36 mouse cellular contexts compared by ENCODE assay signal in the genomic region with DNA sequence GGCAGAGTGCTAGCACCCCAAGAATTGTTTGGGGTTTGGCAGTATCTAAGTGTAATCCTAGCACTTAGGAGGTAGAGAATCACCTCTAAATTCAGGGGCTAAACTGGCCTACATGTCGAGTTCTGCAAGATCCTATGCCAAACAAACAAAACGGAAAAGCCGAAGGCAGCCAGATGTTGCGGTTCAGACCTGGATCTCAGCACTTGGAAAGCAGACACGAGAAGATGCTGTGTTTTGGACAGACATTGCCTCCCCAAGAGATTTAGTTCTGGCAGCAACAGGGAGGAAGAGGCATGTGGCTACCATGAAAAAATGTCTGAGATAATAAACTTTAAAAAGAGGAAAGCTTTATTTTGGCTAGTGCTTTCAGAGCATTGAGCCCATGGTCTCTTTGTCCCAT. TPM values are rescaled to one million over a fixed set of nuclear protein-coding genes. Genes with fewer than 3 reads are reported as not detected.
DNase-seq lines count a peak whose midpoint lies in the region; ATAC-seq and TF ChIP-seq lines count a peak whose summit lies in the region.
"Had no signal": no experiment of that assay in that cellular context is flagged by ENCODE, and none has a peak within 500 bp of the region (broad histone marks: within the 10 kb centered on the region; RNA-seq: fewer than 3 reads in every experiment).

No protein-coding gene starts in this region.

- ATAC-seq in intestine, embryonic 14.5 days (replicated peaks; ENCODE audit: low FRiP score, low TSS enrichment, low read depth): 0 out of 2 replicates have a peak, but pooled peaks have one; percentile 14
- ATAC-seq in intestine, embryonic 15.5 days: no peak; the same call in 1 of the 2 replicates
- no peak for ATAC-seq in stomach, postnatal 0 days (ENCODE audit: low FRiP score, low TSS enrichment)
- no peak for ATAC-seq in forebrain, embryonic 14.5 days
- ATAC-seq: forebrain, embryonic 13.5 days; midbrain, embryonic 13.5 days; Patski had no signal

- no peak overlapping the region for H3K4me2 ChIP-seq in intestine, embryonic 14.5 days (ENCODE audit: low read length)
- no peak overlapping the region for H3K4me2 ChIP-seq in intestine, embryonic 15.5 days (replicated peaks)
- no peak overlapping the region for H3K4me2 ChIP-seq in stomach, postnatal 0 days (replicated peaks; ENCODE audit: low read depth)
- no peak overlapping the region for H3K4me2 ChIP-seq in forebrain, embryonic 14.5 days (ENCODE audit: low read length)
- H3K4me2 ChIP-seq: embryonic facial prominence, embryonic 12.5 days; forebrain, embryonic 13.5 days; heart, embryonic 13.5 days; hindbrain, embryonic 14.5 days; midbrain, embryonic 13.5 days; stomach, embryonic 15.5 days had no signal

- intact Hi-C loops in gastrocnemius, adult 2 months (cut with DNase I): no loop called here
- intact Hi-C loops in gastrocnemius, postnatal 14 days (cut with DNase I; ENCODE audit: low total_unique reads): no loop called here

- peaks cover 46% of the 10 kb centered on the region for H3K36me3 ChIP-seq in intestine, embryonic 14.5 days (ENCODE audit: control insufficient read depth, insufficient read depth, low read length)
- H3K36me3 ChIP-seq in intestine, embryonic 15.5 days: peaks cover 14% of the 10 kb centered on the region
- H3K36me3 ChIP-seq in stomach, postnatal 0 days (ENCODE audit: control insufficient read depth, insufficient read depth, low read length): peaks cover 12% of the 10 kb centered on the region; the same call in 1 of the 2 replicates
- peaks cover 40% of the 10 kb centered on the region for H3K36me3 ChIP-seq in forebrain, embryonic 14.5 days (ENCODE audit: control insufficient read depth, insufficient read depth, low read length)

- H3K4me3 ChIP-seq in gastrocnemius, adult 2 months: no peak overlapping the region
- no peak overlapping the region for H3K4me3 ChIP-seq in intestine, embryonic 14.5 days (ENCODE audit: low read depth, low read length)
- no peak overlapping the region for H3K4me3 ChIP-seq in intestine, embryonic 15.5 days (replicated peaks)
- H3K4me3 ChIP-seq in brown adipose tissue, adult 24 weeks (ENCODE audit: insufficient read depth, low read depth, low read length): no peak overlapping the region
- H3K4me3 ChIP-seq in stomach, postnatal 0 days (ENCODE audit: low read depth, low read length): no peak overlapping the region
- no peak overlapping the region for H3K4me3 ChIP-seq in forebrain, embryonic 14.5 days (ENCODE audit: low read depth, low read length)
- H3K4me3 ChIP-seq: embryonic facial prominence, embryonic 12.5 days; forebrain, embryonic 13.5 days; heart, embryonic 13.5 days; layer of hippocampus, adult 2 months; megakaryocyte, embryonic 14.5 days; midbrain, embryonic 13.5 days; stomach, embryonic 15.5 days had no signal

- no peak overlapping the region for H3K9ac ChIP-seq in intestine, embryonic 14.5 days (ENCODE audit: low read length)
- H3K9ac ChIP-seq in intestine, embryonic 15.5 days: no peak overlapping the region
- H3K9ac ChIP-seq in stomach, postnatal 0 days (ENCODE audit: low read length): no peak overlapping the region
- H3K9ac ChIP-seq in forebrain, embryonic 14.5 days (ENCODE audit: low read length): no peak overlapping the region
- H3K9ac ChIP-seq: embryonic facial prominence, embryonic 12.5 days; forebrain, embryonic 13.5 days; heart, embryonic 13.5 days; hindbrain, embryonic 14.5 days; midbrain, embryonic 13.5 days; stomach, embryonic 15.5 days had no signal

- no peak for TF ChIP-seq CTCF in gastrocnemius, adult 2 months (IDR thresholded peaks at IDR 0.05)
- no peak for TF ChIP-seq CTCF in stomach, postnatal 0 days (IDR thresholded peaks at IDR 0.05; ENCODE audit: low read depth)

- TF ChIP-seq EP300 in stomach, postnatal 0 days (optimal IDR thresholded peaks at IDR 0.05): no peak

- H3K4me1 ChIP-seq in intestine, embryonic 14.5 days (replicated peaks; ENCODE audit: control insufficient read depth, insufficient read depth, low read length): no peaks in the 10 kb centered on the region
- H3K4me1 ChIP-seq in intestine, embryonic 15.5 days (replicated peaks): no peaks in the 10 kb centered on the region
- peaks cover 6% of the 10 kb centered on the region; the same call in 1 of the 2 replicates for H3K4me1 ChIP-seq in brown adipose tissue, adult 24 weeks (ENCODE audit: control insufficient read depth, insufficient read depth, insufficient read length, low read length)
- H3K4me1 ChIP-seq in stomach, postnatal 0 days (replicated peaks; ENCODE audit: control insufficient read depth, insufficient read depth): no peaks in the 10 kb centered on the region
- no peaks in the 10 kb centered on the region for H3K4me1 ChIP-seq in forebrain, embryonic 14.5 days (ENCODE audit: control insufficient read depth, insufficient read depth, low read length)
- H3K4me1 ChIP-seq: embryonic facial prominence, embryonic 12.5 days; forebrain, embryonic 13.5 days; heart, embryonic 13.5 days; midbrain, embryonic 13.5 days; stomach, embryonic 15.5 days had no signal

- no peaks in the 10 kb centered on the region for H3K9me3 ChIP-seq in intestine, embryonic 14.5 days (ENCODE audit: control insufficient read depth, low read length)
- no peaks in the 10 kb centered on the region for H3K9me3 ChIP-seq in intestine, embryonic 15.5 days
- no peaks in the 10 kb centered on the region for H3K9me3 ChIP-seq in stomach, postnatal 0 days (ENCODE audit: control insufficient read depth, low read length)
- 0 out of 2 replicates have a peak, but pooled peaks cover 3% of the 10 kb centered on the region for H3K9me3 ChIP-seq in forebrain, embryonic 14.5 days (replicated peaks; ENCODE audit: control insufficient read depth, low read length)
- H3K9me3 ChIP-seq: embryonic facial prominence, embryonic 12.5 days; forebrain, embryonic 13.5 days; heart, embryonic 13.5 days; megakaryocyte, embryonic 14.5 days; midbrain, embryonic 13.5 days; stomach, embryonic 15.5 days had no signal

- peak overlapping the region; percentile 54 for H3K27ac ChIP-seq in gastrocnemius, adult 2 months
- H3K27ac ChIP-seq in intestine, embryonic 14.5 days (ENCODE audit: low read depth): no peak overlapping the region
- H3K27ac ChIP-seq in intestine, embryonic 15.5 days: no peak overlapping the region
- H3K27ac ChIP-seq in brown adipose tissue, adult 24 weeks (replicated peaks; ENCODE audit: low read depth, low read length): peak overlapping the region; percentile 64
- no peak overlapping the region for H3K27ac ChIP-seq in stomach, postnatal 0 days (replicated peaks)
- H3K27ac ChIP-seq in forebrain, embryonic 14.5 days (ENCODE audit: low read depth, low read length): no peak overlapping the region
- H3K27ac ChIP-seq: embryonic facial prominence, embryonic 12.5 days; forebrain, embryonic 13.5 days; heart, embryonic 13.5 days; hindbrain, embryonic 14.5 days; layer of hippocampus, adult 2 months; midbrain, embryonic 13.5 days; stomach, embryonic 15.5 days had no signal

- peak; percentile 30 for DNase-seq in gastrocnemius, adult 2 months
- DNase-seq in gastrocnemius, postnatal 14 days: no peak
- DNase-seq in intestine, embryonic 14.5 days (ENCODE audit: low spot score): no peak
- no peak for DNase-seq in stomach, postnatal 0 days (ENCODE audit: low spot score)
- no peak for DNase-seq in forebrain, embryonic 14.5 days (ENCODE audit: low spot score)
- DNase-seq: adrenal gland, postnatal 36 days; cerebellum, adult 18-20 months; cerebellum, postnatal 14 days; heart, postnatal 4 days; kidney, adult 8-10 months; kidney, postnatal 14 days; layer of hippocampus, postnatal 36 days; lung, postnatal 10 days; right cerebral cortex, postnatal 14 days; thymus, adult 2 months; thymus, postnatal 4 days had no signal

- WGBS in intestine, embryonic 14.5 days: 80% methylated on average over 5 of the region's 5 CpGs
- 78% methylated on average over 5 of the region's 5 CpGs for WGBS in intestine, embryonic 15.5 days
- WGBS in stomach, postnatal 0 days: 55% methylated on average over 5 of the region's 5 CpGs
- 84% methylated on average over 5 of the region's 5 CpGs for WGBS in forebrain, embryonic 14.5 days

- H3K27me3 ChIP-seq in intestine, embryonic 14.5 days (replicated peaks; ENCODE audit: control insufficient read depth, insufficient read depth, low read length): no peaks in the 10 kb centered on the region
- H3K27me3 ChIP-seq in intestine, embryonic 15.5 days (replicated peaks): no peaks in the 10 kb centered on the region
- H3K27me3 ChIP-seq in stomach, postnatal 0 days (ENCODE audit: control insufficient read depth, insufficient read depth, low read length): no peaks in the 10 kb centered on the region
- no peaks in the 10 kb centered on the region for H3K27me3 ChIP-seq in forebrain, embryonic 14.5 days (replicated peaks; ENCODE audit: control insufficient read depth, insufficient read depth, low read length)
- H3K27me3 ChIP-seq: embryonic facial prominence, embryonic 12.5 days; forebrain, embryonic 13.5 days; heart, embryonic 13.5 days; megakaryocyte, embryonic 14.5 days; midbrain, embryonic 13.5 days; Patski; stomach, embryonic 15.5 days had no signal

RNA-seq across cellular contexts. Expression of gene Prpf38b, which starts 10.8 kb away (rescaled TPM):
- total RNA-seq in gastrocnemius, adult 2 months (2021): 10 to 100 TPM; 17.6 to 18.7 TPM
- total RNA-seq in gastrocnemius, postnatal 14 days (2021): 10 to 100 TPM; 18.6 to 19.5 TPM
- 57.0 and 66.0 TPM in 2 replicates for polyA plus RNA-seq in intestine, embryonic 14.5 days (2014; fragmentation: Nextera tagmentation; extraction: Ambion mirVana)
- 74.4 and 79.3 TPM in 2 replicates for polyA plus RNA-seq in intestine, embryonic 15.5 days (2015; fragmentation: Nextera tagmentation; extraction: Ambion mirVana)
- 35.9 and 75.7 TPM in 2 replicates for polyA plus RNA-seq in brown adipose tissue, adult 24 weeks (2012; ENCODE audit: insufficient read depth, insufficient read length, missing spikeins)
- 26.1 and 31.1 TPM in 2 replicates for polyA plus RNA-seq in stomach, postnatal 0 days (2015; fragmentation: Nextera tagmentation; extraction: Ambion mirVana)
- 33.9 and 42.6 TPM in 2 replicates for polyA plus RNA-seq in forebrain, embryonic 14.5 days (2014; fragmentation: Nextera tagmentation; extraction: Ambion mirVana)

RNA-seq across cellular contexts. Expression of gene Fndc7, which starts 10.9 kb away (rescaled TPM):
- total RNA-seq in gastrocnemius, adult 2 months (2021): under 1 TPM in 1 of 2 experiments, not detected in 1; 0.06 TPM
- total RNA-seq in gastrocnemius, postnatal 14 days (2021): under 1 TPM in 1 of 2 experiments, not detected in 1; 0.08 TPM
- 0.09 and 0.19 TPM in 2 replicates for polyA plus RNA-seq in intestine, embryonic 14.5 days (2014; fragmentation: Nextera tagmentation; extraction: Ambion mirVana)
- 0.05 and 0.14 TPM in 2 replicates for polyA plus RNA-seq in intestine, embryonic 15.5 days (2015; fragmentation: Nextera tagmentation; extraction: Ambion mirVana)
- polyA plus RNA-seq in brown adipose tissue, adult 24 weeks (2012; ENCODE audit: insufficient read depth, insufficient read length, missing spikeins): 0.38 TPM in 1 of 2 replicates, not detected in the other
- polyA plus RNA-seq in stomach, postnatal 0 days (2015; fragmentation: Nextera tagmentation; extraction: Ambion mirVana): 0.28 and 0.67 TPM in 2 replicates
- polyA plus RNA-seq in forebrain, embryonic 14.5 days (2014; fragmentation: Nextera tagmentation; extraction: Ambion mirVana): 0.07 TPM in 1 of 2 replicates, not detected in the other
- total RNA-seq: left cerebral cortex, postnatal 10 days; monocyte, adult 5-6 weeks had no signal
- polyA plus RNA-seq: forebrain, embryonic 13.5 days; hindbrain, embryonic 14.5 days; limb, embryonic 11.5 days; midbrain, embryonic 13.5 days; neural tube, embryonic 11.5 days had no signal

RNA-seq across cellular contexts. Expression of gene Henmt1, which starts 39.0 kb away (rescaled TPM):
- total RNA-seq in gastrocnemius, adult 2 months (2021): not detected
- total RNA-seq in gastrocnemius, postnatal 14 days (2021): not detected
- polyA plus RNA-seq in intestine, embryonic 14.5 days (2014; fragmentation: Nextera tagmentation; extraction: Ambion mirVana): 0.40 and 0.70 TPM in 2 replicates
- polyA plus RNA-seq in intestine, embryonic 15.5 days (2015; fragmentation: Nextera tagmentation; extraction: Ambion mirVana): 0.21 and 0.45 TPM in 2 replicates
- polyA plus RNA-seq in brown adipose tissue, adult 24 weeks (2012; ENCODE audit: insufficient read depth, insufficient read length, missing spikeins): not detected in 2 replicates
- polyA plus RNA-seq in stomach, postnatal 0 days (2015; fragmentation: Nextera tagmentation; extraction: Ambion mirVana): 0.15 and 0.25 TPM in 2 replicates
- polyA plus RNA-seq in forebrain, embryonic 14.5 days (2014; fragmentation: Nextera tagmentation; extraction: Ambion mirVana): 1.2 and 1.8 TPM in 2 replicates
- total RNA-seq: adrenal gland, adult 18-20 months; adrenal gland, postnatal 36 days; gastrocnemius, postnatal 4 days; heart, postnatal 4 days; liver, adult 2 months; monocyte, adult 5-6 weeks had no signal
- polyA plus RNA-seq: heart, embryonic 13.5 days; liver, adult 2 months had no signal

RNA-seq across cellular contexts. Expression of gene Gm9857, which starts 39.6 kb away (rescaled TPM):
- total RNA-seq in gastrocnemius, adult 2 months (2021): not detected
- total RNA-seq in gastrocnemius, postnatal 14 days (2021): not detected
- not detected in 2 replicates for polyA plus RNA-seq in intestine, embryonic 14.5 days (2014; fragmentation: Nextera tagmentation; extraction: Ambion mirVana)
- not detected in 2 replicates for polyA plus RNA-seq in intestine, embryonic 15.5 days (2015; fragmentation: Nextera tagmentation; extraction: Ambion mirVana)
- polyA plus RNA-seq in brown adipose tissue, adult 24 weeks (2012; ENCODE audit: insufficient read depth, insufficient read length, missing spikeins): not detected in 2 replicates
- not detected in 2 replicates for polyA plus RNA-seq in stomach, postnatal 0 days (2015; fragmentation: Nextera tagmentation; extraction: Ambion mirVana)
- polyA plus RNA-seq in forebrain, embryonic 14.5 days (2014; fragmentation: Nextera tagmentation; extraction: Ambion mirVana): not detected in 2 replicates
- total RNA-seq: adrenal gland, adult 18-20 months; adrenal gland, postnatal 36 days; gastrocnemius, postnatal 4 days; heart, postnatal 4 days; layer of hippocampus, adult 2 months; layer of hippocampus, postnatal 36 days; left cerebral cortex, postnatal 10 days; liver, adult 2 months; monocyte, adult 5-6 weeks had no signal
- polyA plus RNA-seq: CD4-positive, CD25-positive, alpha-beta regulatory T cell, adult 4 months; embryonic facial prominence, embryonic 12.5 days; forebrain, embryonic 13.5 days; heart, embryonic 13.5 days; hindbrain, embryonic 14.5 days; inflammation-experienced regulatory T-cells, adult 6 months; limb, embryonic 11.5 days; liver, adult 2 months; neural tube, embryonic 11.5 days; Patski had no signal

Comparison
In these comparisons a context has a peak if more than half of its experiments do, and no peak if none do; other contexts are left out.
1. H3K27ac ChIP-seq: peak in gastrocnemius, adult 2 months (single experiment) and brown adipose tissue, adult 24 weeks (single experiment); none in intestine, embryonic 14.5 days (single experiment), intestine, embryonic 15.5 days (single experiment), stomach, postnatal 0 days (single experiment) and forebrain, embryonic 14.5 days (single experiment).